Mouse (Mus musculus) left cerebral cortex, postnatal 10 days (tissue): ENCODE measurements around the gene Gm7942. TPM values are rescaled to one million over a fixed set of nuclear protein-coding genes. Genes with fewer than 3 reads are reported as not detected.
"Not testable (repeated sequence)": the region's sequence is repeated elsewhere in the genome, so short reads cannot be mapped to it uniquely, and the experiment has no call there.

Experiments
- DNase-seq, 2 experiments: peaks; one replicate each; pipeline ENCODE4 v3.0.0; 2021 to 2022; ENCODE audit warnings: low spot score in 2 of 2, mixed read lengths in 1 of 2; ENCODE audit errors: extremely low spot score in 1 of 2
- intact Hi-C: fragments of 180-260 bp; cut with DNase I; formaldehyde crosslinking; loops from one replicate; pipeline ENCODE4 v1.15.1; 2025
- total RNA-seq, 2 experiments: library from RNA; stranded (reverse); gene quantifications; 2 replicates each; pipeline ENCODE4 v1.2.3; 2021

The Gm7942 gene
- not detected for total RNA-seq

DNA sequence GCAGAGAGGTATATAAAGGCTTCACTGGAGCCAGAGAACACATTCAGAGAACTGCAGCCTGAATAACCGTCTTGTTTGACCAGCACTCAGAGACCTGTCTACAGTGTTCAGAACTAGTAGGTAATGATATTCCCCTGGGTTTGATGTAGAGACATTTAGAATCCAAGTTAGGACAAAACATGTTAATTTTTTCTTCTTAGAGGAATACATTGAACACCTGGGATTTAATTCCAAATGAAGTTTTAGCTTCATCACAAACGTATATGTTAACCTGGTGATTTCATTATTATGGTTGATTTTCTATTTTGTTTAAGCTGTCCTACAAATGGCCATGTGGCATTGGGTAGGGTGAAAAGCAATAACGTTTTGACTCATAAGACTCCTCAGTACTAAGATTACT is at the start of gene Gm7942:
Gene Gm7942 (plus strand): TSS at position 301 of the 400 bp plus-strand sequence.
- intact Hi-C loops, DNase-seq: not testable (repeated sequence)

Other genes with a start within 250 kb of the Gm7942 start
- gene Gm3183, start 241.5 kb upstream of the Gm7942 start, total RNA-seq: not detected
- gene Gm6367, start 118.3 kb upstream of the Gm7942 start, total RNA-seq: not detected
- not detected for gene Gm16513, start 75.7 kb downstream of the Gm7942 start, total RNA-seq
- gene Gm10424, start 165.8 kb downstream of the Gm7942 start, total RNA-seq: not detected
- gene Gm3259, start 199.0 kb downstream of the Gm7942 start, total RNA-seq: not detected